Mouse (Mus musculus) c-Kit-positive CD71-negative TER-119-negative erythroid progenitor cells, embryonic 14.5 days (primary cell): ENCODE data around the gene Adgre5.

Source experiments
- DNase-seq: peaks from one replicate; pipeline ENCODE4 v3.0.0-alpha.2; 2013; ENCODE audit warnings: low read depth

Adgre5 gene

DNA sequence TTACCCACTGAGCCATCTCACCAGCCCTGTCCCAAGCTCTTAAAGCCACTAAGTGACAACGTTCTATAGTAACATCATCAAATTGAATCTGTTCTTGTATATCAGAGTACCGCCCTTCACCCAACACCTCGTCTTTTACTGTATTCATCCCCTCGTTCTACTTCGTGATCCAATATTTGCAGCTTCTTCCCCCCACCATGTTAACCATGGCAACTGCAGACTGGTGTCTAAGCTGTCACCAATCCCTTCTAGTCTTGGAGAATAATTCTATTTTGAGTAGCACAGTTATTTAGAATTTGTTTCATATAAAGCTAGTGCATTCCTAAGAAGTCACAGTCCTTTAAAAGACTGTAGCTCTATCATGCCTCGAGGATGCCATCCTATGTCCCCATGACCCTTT lies 51.9 kb downstream of the Adgre5 start:
- no peak for DNase-seq

GRCm38 (mm10) chr8:83684517-83684916 lies 56.6 kb downstream of the Adgre5 start:
- no peak for DNase-seq

- DNase-seq: no peak
Measured at GRCm38 (mm10) chr8:83681099-83681498, 60.0 kb downstream of the Adgre5 start.

DNA sequence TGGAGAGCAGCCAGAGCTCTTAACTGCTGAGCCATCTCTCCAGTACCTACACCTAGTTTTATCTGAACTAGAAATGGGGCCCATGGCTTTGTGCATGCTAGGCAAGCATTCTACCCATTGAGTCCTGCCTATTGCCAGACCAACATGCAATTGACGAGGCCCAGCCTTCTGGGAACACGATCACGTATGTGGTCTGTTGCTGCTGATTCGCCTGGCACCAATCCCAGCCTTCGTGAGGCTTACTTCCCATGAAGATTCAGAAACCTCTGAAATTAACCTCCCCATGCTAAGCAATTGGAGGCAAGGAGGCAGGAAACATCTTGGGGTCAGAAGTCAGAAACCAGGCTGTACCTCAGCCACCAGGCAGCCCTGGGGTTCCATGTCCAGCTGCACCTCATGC lies 60.5 kb downstream of the Adgre5 start:
- DNase-seq: no peak

GRCm38 (mm10) chr8:83679866-83680265 lies 61.3 kb downstream of the Adgre5 start:
- DNase-seq: no peak

- DNase-seq: no peak
Measured at GRCm38 (mm10) chr8:83674497-83674896, 66.6 kb downstream of the Adgre5 start.
